Mouse (Mus musculus): ENCODE results near the gene Zrsr1. TPM values are rescaled to one million over a fixed set of nuclear protein-coding genes. Genes with fewer than 3 reads are reported as not detected.

The Zrsr1 gene
- total and polyA plus RNA-seq, 3 experiments = 4.0 to 9.3 (median 4.8) TPM

- H3K79me2 ChIP-seq (replicated peaks; ENCODE audit: control insufficient read depth, extremely low read depth, insufficient read depth, poor library complexity, severe bottlenecking) = no peaks in the 10 kb centered on the region
- dilution Hi-C loops (cut with MboI; ENCODE audit: extremely low pct_ligation_motif_present, extremely low pct_unique_long_range_greater_than_20kb, low sequenced_read_pairs) (no loop called here), in situ Hi-C loops (cut with MboI; ENCODE audit: low pct_ligation_motif_present, low pct_unique_long_range_greater_than_20kb, low sequenced_read_pairs) (loop anchor here (5.0 kb wide), 1 partner anchor 260 kb away; no protein-coding TSS in a partner anchor)
- DNase-seq (ENCODE audit: extremely low read depth) = no peak
- TF ChIP-seq ZC3H11A (IDR thresholded peaks at IDR 0.05; ENCODE audit: low read depth, low read length) (no peak), TCF12 (IDR thresholded peaks at IDR 0.05; ENCODE audit: low read depth, low read length) (no peak), MEF2A (IDR thresholded peaks at IDR 0.05; ENCODE audit: borderline replicate concordance, low read depth, low read length) (0 out of 2 replicates have a peak, but pooled peaks have one; percentile 8), TBP (conservative IDR thresholded peaks at IDR 0.05; ENCODE audit: low read depth, low read length) (no peak), POLR2AphosphoS2 (IDR thresholded peaks at IDR 0.05; ENCODE audit: low read depth, low read length) (peak; percentile 92), RAD21 (IDR thresholded peaks at IDR 0.05; ENCODE audit: low read depth, low read length) (no peak), USF2 (conservative IDR thresholded peaks at IDR 0.05; ENCODE audit: low read depth, low read length) (no peak), CHD1 (IDR thresholded peaks at IDR 0.05; ENCODE audit: low read depth, low read length) (peak; percentile 50; the same call in 1 of the 2 replicates), IRF4 (IDR thresholded peaks at IDR 0.05; ENCODE audit: low read depth, low read length) (no peak)
- H3K36me3 ChIP-seq (replicated peaks in 1 of 2; ENCODE audit: control insufficient read depth in 1 of 2, insufficient read depth in 1 of 2, low read length in 1 of 2) = peaks cover 21 to 43% of the 10 kb centered on the region in 2 experiments
- peak overlapping the region; percentile 80 for H3K4me2 ChIP-seq (ENCODE audit: insufficient read depth, low read depth, poor library complexity, severe bottlenecking)
- peak overlapping the region; percentile 46 to 76 (median 60) for H3K4me3 ChIP-seq (replicated peaks in 1 of 3; ENCODE audit: low read depth in 2 of 3, low read length in 2 of 3, poor library complexity in 1 of 3)
- H3K27me3 ChIP-seq (replicated peaks) = no peaks in the 10 kb centered on the region
- H3K4me1 ChIP-seq (ENCODE audit: control insufficient read depth in 1 of 2, insufficient read depth in 2 of 2) = peaks cover 3 to 13% of the 10 kb centered on the region in 2 experiments; a peak in 3 of 4 replicates
- no peak overlapping the region; the same call in 1 of the 2 replicates for H3K9ac ChIP-seq (ENCODE audit: insufficient read depth, low read depth)
- peak overlapping the region; percentile 30 for H3K27ac ChIP-seq (ENCODE audit: insufficient read depth, low read depth)
- H3K9me3 ChIP-seq (replicated peaks; ENCODE audit: low read length) = no peaks in the 10 kb centered on the region
Observed at GRCm38 (mm10) chr11:23007166-23007480, 35.3 kb downstream of the Zrsr1 start.

DNA sequence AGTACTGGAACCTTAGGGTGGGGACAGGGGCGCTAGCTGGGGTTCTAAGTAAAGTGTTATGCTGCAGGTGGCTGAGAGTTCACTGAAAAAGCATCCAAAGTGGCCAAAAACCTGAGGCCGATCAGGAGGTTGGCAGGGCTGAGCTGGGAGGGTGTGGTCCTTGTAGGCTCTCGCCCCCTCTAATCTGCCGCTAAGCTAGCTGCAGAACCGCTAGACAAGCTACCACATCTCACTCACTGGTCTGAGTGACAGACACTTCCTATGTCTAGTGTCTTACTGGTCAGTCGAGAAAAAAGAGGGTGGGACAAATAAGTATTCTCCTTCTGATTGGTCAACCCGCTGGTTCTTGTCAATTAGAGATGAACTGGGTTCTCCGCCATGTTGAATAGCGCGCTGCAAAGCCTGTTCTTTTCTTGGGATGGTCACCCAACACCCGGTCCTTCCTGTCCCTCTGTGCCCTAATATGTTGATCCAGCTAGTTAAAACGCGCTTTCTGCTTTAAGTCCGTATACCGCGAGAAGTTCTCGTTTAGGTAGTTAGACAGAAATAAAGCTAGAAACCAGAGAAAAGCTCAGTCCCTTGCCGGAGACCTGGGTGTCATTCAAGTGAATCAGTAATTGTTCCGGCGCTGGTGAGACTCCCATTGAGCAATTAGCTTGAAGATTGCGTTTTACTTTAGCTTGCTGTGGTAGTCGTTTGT, 35.8 kb downstream of the Zrsr1 start, which contains the start of gene Fam161a:
Gene Fam161a, plus strand, starts transcription at position 51 of the 700 bp plus-strand sequence.
- H3K27me3 ChIP-seq (replicated peaks) = no peaks in the 10 kb centered on the region
- dilution Hi-C loops (cut with MboI; ENCODE audit: extremely low pct_ligation_motif_present, extremely low pct_unique_long_range_greater_than_20kb, low sequenced_read_pairs) (no loop called here), in situ Hi-C loops (cut with MboI; ENCODE audit: low pct_ligation_motif_present, low pct_unique_long_range_greater_than_20kb, low sequenced_read_pairs) (loop anchor here (5.0 kb wide), 1 partner anchor 260 kb away; no protein-coding TSS in a partner anchor)
- H3K9ac ChIP-seq (ENCODE audit: insufficient read depth, low read depth) = peak within 1 kb of the TSS; percentile 68
- H3K4me1 ChIP-seq (ENCODE audit: control insufficient read depth in 1 of 2, insufficient read depth in 2 of 2) = peaks cover 3 to 13% of the 10 kb centered on the region in 2 experiments; a peak in 3 of 4 replicates
- peak within 1 kb of the TSS; percentile 50 for H3K27ac ChIP-seq (ENCODE audit: insufficient read depth, low read depth)
- no peaks in the 10 kb centered on the region for H3K9me3 ChIP-seq (replicated peaks; ENCODE audit: low read length)
- peaks cover 16 to 38% of the 10 kb centered on the region in 2 experiments for H3K36me3 ChIP-seq (replicated peaks in 1 of 2; ENCODE audit: control insufficient read depth in 1 of 2, insufficient read depth in 1 of 2, low read length in 1 of 2)
- H3K4me3 ChIP-seq (replicated peaks in 1 of 3; ENCODE audit: low read depth in 2 of 3, low read length in 2 of 3, poor library complexity in 1 of 3) = peak within 1 kb of the TSS; percentile 60 to 78 (median 76)
- peak; percentile 98 for DNase-seq (ENCODE audit: extremely low read depth)
- peak within 1 kb of the TSS; percentile 80 for H3K4me2 ChIP-seq (ENCODE audit: insufficient read depth, low read depth, poor library complexity, severe bottlenecking)
- no peaks in the 10 kb centered on the region for H3K79me2 ChIP-seq (replicated peaks; ENCODE audit: control insufficient read depth, extremely low read depth, insufficient read depth, poor library complexity, severe bottlenecking)
- TF ChIP-seq ZC3H11A (IDR thresholded peaks at IDR 0.05; ENCODE audit: low read depth, low read length) (no peak), RCOR1 (conservative IDR thresholded peaks at IDR 0.05; ENCODE audit: low read depth, low read length) (no peak), CHD2 (IDR thresholded peaks at IDR 0.05; ENCODE audit: low read length) (peak; percentile 73; the same call in 1 of the 2 replicates), NELFE (IDR thresholded peaks at IDR 0.05; ENCODE audit: low read depth, low read length) (no peak; the same call in 1 of the 2 replicates), ZNF384 (IDR thresholded peaks at IDR 0.05; ENCODE audit: low read depth, low read length) (no peak), SIN3A (IDR thresholded peaks at IDR 0.05; ENCODE audit: low read length) (no peak), POLR2AphosphoS2 (IDR thresholded peaks at IDR 0.05; ENCODE audit: low read depth, low read length) (peak; percentile 60; the same call in 1 of the 2 replicates), MAZ (IDR thresholded peaks at IDR 0.05; ENCODE audit: low read depth, low read length) (no peak; the same call in 1 of the 2 replicates), BHLHE40 (IDR thresholded peaks at IDR 0.05; ENCODE audit: low read depth, low read length) (no peak), ETS1 (conservative IDR thresholded peaks at IDR 0.05; ENCODE audit: low read depth, low read length) (no peak), RAD21 (IDR thresholded peaks at IDR 0.05; ENCODE audit: low read depth, low read length) (no peak), MAX (IDR thresholded peaks at IDR 0.05; ENCODE audit: low read length) (peak; percentile 33; the same call in 1 of the 2 replicates), CHD1 (IDR thresholded peaks at IDR 0.05; ENCODE audit: low read depth, low read length) (0 out of 2 replicates have a peak, but pooled peaks have one; percentile 67), MEF2A (IDR thresholded peaks at IDR 0.05; ENCODE audit: borderline replicate concordance, low read depth, low read length) (no peak), ELF1 (IDR thresholded peaks at IDR 0.05; ENCODE audit: low read depth, low read length) (peak; percentile 69), TBP (conservative IDR thresholded peaks at IDR 0.05; ENCODE audit: low read depth, low read length) (peak; percentile 60), TCF12 (IDR thresholded peaks at IDR 0.05; ENCODE audit: low read depth, low read length) (0 out of 2 replicates have a peak, but pooled peaks have one; percentile 40), USF2 (conservative IDR thresholded peaks at IDR 0.05; ENCODE audit: low read depth, low read length) (no peak), GABPA (IDR thresholded peaks at IDR 0.05; ENCODE audit: insufficient replicate concordance, low read depth, low read length) (no peak), JUN (IDR thresholded peaks at IDR 0.05; ENCODE audit: insufficient read depth, low read depth, low read length) (no peak), NRF1 (IDR thresholded peaks at IDR 0.05; ENCODE audit: low read depth, low read length) (peak; percentile 46; the same call in 1 of the 2 replicates), CTCF (conservative IDR thresholded peaks at IDR 0.05 in 1 of 2, IDR thresholded peaks at IDR 0.05 in 1 of 2; ENCODE audit: low read depth in 2 of 2, low read length in 2 of 2) (no peak), UBTF (IDR thresholded peaks at IDR 0.05; ENCODE audit: low read depth, low read length) (no peak), POLR2A (IDR thresholded peaks at IDR 0.05; ENCODE audit: low read depth, low read length) (peak; percentile 55), USF1 (IDR thresholded peaks at IDR 0.05; ENCODE audit: low read depth, low read length) (no peak), MXI1 (IDR thresholded peaks at IDR 0.05; ENCODE audit: low read depth, low read length) (no peak), MAFK (IDR thresholded peaks at IDR 0.05; ENCODE audit: insufficient replicate concordance, low read length) (no peak)

Data from CH12.LX (cell line).